Mouse (Mus musculus): Measurements from ENCODE around the gene Rps27. TPM values are rescaled to one million over a fixed set of nuclear protein-coding genes. Genes with fewer than 3 reads are reported as not detected.
A peak's percentile ranks its signal among the peaks of the same experiment; 100 is the strongest.

The Rps27 gene
- polyA plus RNA-seq, 2 experiments: 948 to 1,357 TPM

DNA sequence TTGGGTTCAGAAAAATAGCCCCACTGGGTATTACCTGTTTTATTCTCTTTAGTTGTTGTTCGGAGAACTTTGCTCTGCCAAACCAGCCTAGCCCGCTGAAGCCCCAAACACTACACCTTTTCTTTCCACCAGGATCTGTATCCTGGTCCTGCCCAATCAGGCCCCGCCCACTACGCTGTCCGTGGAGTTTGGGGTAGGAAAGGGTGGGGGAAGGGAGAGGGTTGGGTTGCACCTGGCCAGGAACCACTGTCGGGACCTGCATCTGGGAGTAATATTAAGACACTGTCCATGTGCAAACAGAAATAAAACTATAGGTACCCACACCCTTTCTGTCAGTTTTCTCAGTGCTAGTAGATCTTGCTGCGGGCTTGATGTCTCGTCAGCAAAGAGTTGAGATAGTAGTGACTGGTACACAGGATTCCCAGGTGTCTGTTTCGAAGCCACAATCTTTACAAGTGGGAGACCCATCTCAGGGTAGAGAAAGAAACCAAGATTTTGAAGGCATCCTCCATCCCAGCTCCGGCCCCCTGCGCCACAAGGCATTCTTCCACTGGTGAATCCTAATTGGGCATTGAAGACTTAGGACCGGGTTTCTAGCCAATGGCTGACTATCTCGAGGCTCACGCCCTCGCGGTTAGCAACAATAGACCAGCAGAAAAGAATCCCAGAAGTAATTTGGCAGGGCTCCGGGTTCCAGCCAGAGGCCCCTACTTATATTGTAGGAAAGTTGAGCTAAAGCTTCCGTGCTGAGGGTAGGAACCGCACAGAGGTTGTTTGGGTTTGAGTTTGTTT is 29.7 kb upstream of the Rps27 start, which contains the start of gene Creb3l4:
TSS of gene Creb3l4 (minus strand) at position 529 of the 792 bp plus-strand sequence.
- Histone ChIP-seq H3K4me2 (ENCODE audit: low read depth) (peak within 1 kb of the TSS; percentile 59), H3K4me3 (ENCODE audit: insufficient read depth in 1 of 2, low read depth in 2 of 2, low read length in 2 of 2) (peak within 1 kb of the TSS; percentile 25 to 41; a peak in 3 of 4 replicates), H3K36me3 (replicated peaks; ENCODE audit: control insufficient read depth, insufficient read depth, low read depth) (no peaks in the 10 kb centered on the region), H3K27me3 (ENCODE audit: control insufficient read depth, insufficient read depth, low read length) (no peaks in the 10 kb centered on the region), H3K9ac (replicated peaks) (no peak within 1 kb of the TSS), H3K9me3 (ENCODE audit: control insufficient read depth, low read length) (no peaks in the 10 kb centered on the region), H3K4me1 (replicated peaks; ENCODE audit: control insufficient read depth in 2 of 2, insufficient read depth in 2 of 2, low read length in 1 of 2) (peaks cover 10 to 17% of the 10 kb centered on the region in 2 experiments), H3K27ac (no peak within 1 kb of the TSS)
- TF ChIP-seq EP300 (IDR thresholded peaks at IDR 0.05; ENCODE audit: low read depth): no peak
- no peak for TF ChIP-seq CTCF (IDR thresholded peaks at IDR 0.05; ENCODE audit: low read depth)
- ATAC-seq (ENCODE audit: insufficient read depth) (no peak), DNase-seq (ENCODE audit: low read depth in 3 of 3, low spot score in 3 of 3) (no peak)
- 21% methylated on average over 19 of the region's 19 CpGs for WGBS (ENCODE audit: insufficient replicate concordance)

DNA sequence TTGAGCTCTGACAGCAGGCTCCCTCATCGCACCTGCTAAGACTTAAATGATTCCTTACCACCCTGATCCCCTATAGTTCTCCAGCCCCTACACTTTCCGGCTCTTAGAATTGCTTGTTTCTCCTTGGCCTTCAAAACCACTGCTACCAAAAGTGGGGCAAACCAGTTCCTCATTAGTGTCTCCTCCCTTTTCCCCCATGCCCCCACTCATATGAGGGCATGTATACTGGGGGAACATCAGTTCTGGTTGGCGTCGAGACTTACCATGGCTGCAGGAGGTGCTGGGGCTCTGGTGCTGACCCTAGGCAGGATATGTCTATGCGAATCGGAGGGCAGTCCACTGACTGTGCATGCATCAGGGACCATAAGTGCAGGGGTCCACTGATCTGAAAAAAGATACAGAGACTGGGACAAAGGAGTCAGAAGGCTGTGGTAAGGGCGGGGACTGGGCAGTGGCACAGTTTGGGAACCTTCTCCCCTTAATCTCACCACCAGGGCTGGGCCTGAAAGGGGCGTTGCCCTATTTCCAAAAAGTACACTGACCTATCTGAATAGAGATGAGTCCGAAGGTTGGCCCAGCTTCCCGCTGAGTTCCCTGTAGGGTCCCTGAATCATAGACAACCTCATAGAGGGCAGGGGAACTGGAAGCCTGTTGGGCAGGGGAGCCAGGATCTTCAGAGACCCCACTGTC is 28.4 kb upstream of the Rps27 start:
- H3K4me3 ChIP-seq (ENCODE audit: insufficient read depth in 1 of 2, low read depth in 2 of 2, low read length in 2 of 2): no peak overlapping the region
- no peak overlapping the region for H3K9ac ChIP-seq (replicated peaks)
- ATAC-seq (ENCODE audit: insufficient read depth) (peak; percentile 29; the same call in 1 of the 2 replicates), DNase-seq (ENCODE audit: low read depth in 3 of 3, low spot score in 3 of 3) (no peak)
- peaks cover 6 to 13% of the 10 kb centered on the region in 2 experiments for H3K4me1 ChIP-seq (replicated peaks; ENCODE audit: control insufficient read depth in 2 of 2, insufficient read depth in 2 of 2, low read length in 1 of 2)
- no peaks in the 10 kb centered on the region for H3K36me3 ChIP-seq (replicated peaks; ENCODE audit: control insufficient read depth, insufficient read depth, low read depth)
- 55% methylated on average over 10 of the region's 10 CpGs for WGBS (ENCODE audit: insufficient replicate concordance)
- H3K27ac ChIP-seq: no peak overlapping the region
- no peaks in the 10 kb centered on the region for H3K27me3 ChIP-seq (ENCODE audit: control insufficient read depth, insufficient read depth, low read length)
- TF ChIP-seq EP300 (IDR thresholded peaks at IDR 0.05; ENCODE audit: low read depth): no peak
- no peak for TF ChIP-seq CTCF (IDR thresholded peaks at IDR 0.05; ENCODE audit: low read depth)
- H3K4me2 ChIP-seq (ENCODE audit: low read depth): no peak overlapping the region
- H3K9me3 ChIP-seq (ENCODE audit: control insufficient read depth, low read length): no peaks in the 10 kb centered on the region

DNA sequence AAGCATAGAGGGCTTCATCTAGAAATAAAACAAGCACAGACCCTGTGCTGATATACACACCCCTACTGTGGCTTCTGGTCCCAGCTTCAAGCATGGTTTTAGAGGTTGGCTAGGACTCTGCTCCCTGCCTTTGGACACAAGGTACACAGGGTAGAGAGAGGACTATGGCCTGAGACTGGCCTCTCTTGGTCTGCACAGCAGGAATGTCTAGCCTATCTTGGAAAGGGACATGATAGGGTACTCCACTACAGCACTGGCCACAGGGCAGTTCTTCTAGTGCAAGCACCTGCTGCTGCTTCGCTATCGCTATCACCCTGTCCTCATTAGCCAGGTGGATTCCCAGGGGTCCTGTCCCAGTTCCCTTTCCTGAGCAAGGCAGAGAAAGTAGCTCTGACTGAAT is 27.8 kb upstream of the Rps27 start:
- DNase-seq (ENCODE audit: low read depth in 3 of 3, low spot score in 3 of 3): no peak

DNA sequence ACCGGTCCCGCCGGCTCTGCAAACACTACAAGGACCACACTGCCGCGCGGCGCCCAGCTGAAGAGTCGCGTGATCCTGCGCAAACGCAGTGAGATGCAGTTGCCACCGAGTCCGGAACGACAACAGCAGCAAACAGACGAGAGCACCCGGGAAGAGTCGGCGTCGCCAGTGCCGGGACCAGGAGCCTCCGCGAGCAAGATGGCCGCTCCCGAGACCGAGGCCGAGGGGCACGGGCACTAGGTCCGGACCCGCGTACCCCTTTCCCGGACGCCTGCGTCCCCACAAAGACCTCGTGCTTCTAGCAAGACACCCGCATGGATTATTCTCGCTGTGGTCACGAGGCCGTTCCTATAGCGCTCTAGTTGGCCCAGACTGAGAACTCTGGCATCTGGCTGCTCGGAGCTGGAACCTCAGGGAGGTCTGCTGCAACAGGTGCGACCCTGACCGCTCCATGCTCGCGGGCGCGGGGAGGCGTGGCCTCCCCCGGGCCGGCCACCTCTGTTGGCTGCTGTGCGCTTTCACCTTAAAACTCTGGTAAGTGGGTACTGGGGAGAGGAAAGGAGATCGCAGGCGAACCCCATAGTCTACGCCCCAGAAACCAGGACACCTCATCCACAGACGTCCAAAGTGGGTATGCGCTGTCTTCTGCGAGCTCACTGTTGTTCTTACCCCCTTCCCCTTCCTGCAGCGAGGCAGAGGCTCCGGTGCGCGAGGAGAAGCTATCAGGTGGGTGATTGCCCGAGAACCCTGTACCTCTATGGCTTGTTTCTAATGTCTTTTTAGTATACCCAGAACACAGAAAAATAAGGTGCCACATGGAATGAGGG is 18.3 kb upstream of the Rps27 start, which contains the start of gene Jtb:
TSS of gene Jtb (plus strand) at position 91 of the 827 bp plus-strand sequence.
- peak within 1 kb of the TSS; percentile 72 to 85 for H3K4me3 ChIP-seq (ENCODE audit: insufficient read depth in 1 of 2, low read depth in 2 of 2, low read length in 2 of 2)
- H3K27me3 ChIP-seq (ENCODE audit: control insufficient read depth, insufficient read depth, low read length): no peaks in the 10 kb centered on the region
- peak within 1 kb of the TSS; percentile 67 for H3K4me2 ChIP-seq (ENCODE audit: low read depth)
- ATAC-seq (ENCODE audit: insufficient read depth) (peak; percentile 95), DNase-seq (ENCODE audit: low read depth in 3 of 3, low spot score in 3 of 3) (peak; percentile 77 to 81 (median 78))
- H3K9ac ChIP-seq (replicated peaks): peak within 1 kb of the TSS; percentile 74
- H3K36me3 ChIP-seq (replicated peaks; ENCODE audit: control insufficient read depth, insufficient read depth, low read depth): peaks cover 9% of the 10 kb centered on the region
- H3K9me3 ChIP-seq (ENCODE audit: control insufficient read depth, low read length): no peaks in the 10 kb centered on the region; the same call in 1 of the 2 replicates
- H3K27ac ChIP-seq: peak within 1 kb of the TSS; percentile 22
- no peak for TF ChIP-seq CTCF (IDR thresholded peaks at IDR 0.05; ENCODE audit: low read depth)
- TF ChIP-seq EP300 (IDR thresholded peaks at IDR 0.05; ENCODE audit: low read depth): no peak
- H3K4me1 ChIP-seq (replicated peaks; ENCODE audit: control insufficient read depth in 2 of 2, insufficient read depth in 2 of 2, low read length in 1 of 2): peaks cover 0 to 11% of the 10 kb centered on the region in 2 experiments; a peak in 3 of 4 replicates
- under 1% methylated on average over 61 of the region's 61 CpGs for WGBS (ENCODE audit: insufficient replicate concordance)

More for the DNA sequence above, 27.8 kb upstream of the Rps27 start:
- no peak overlapping the region for H3K9ac ChIP-seq (replicated peaks)
- 95% methylated on average over 2 of the region's 2 CpGs for WGBS (ENCODE audit: insufficient replicate concordance)
- no peaks in the 10 kb centered on the region for H3K27me3 ChIP-seq (ENCODE audit: control insufficient read depth, insufficient read depth, low read length)
- H3K4me2 ChIP-seq (ENCODE audit: low read depth): no peak overlapping the region
- H3K36me3 ChIP-seq (replicated peaks; ENCODE audit: control insufficient read depth, insufficient read depth, low read depth): no peaks in the 10 kb centered on the region
- no peaks in the 10 kb centered on the region for H3K9me3 ChIP-seq (ENCODE audit: control insufficient read depth, low read length)
- ATAC-seq (ENCODE audit: insufficient read depth): no peak
- H3K4me1 ChIP-seq (replicated peaks; ENCODE audit: control insufficient read depth in 2 of 2, insufficient read depth in 2 of 2, low read length in 1 of 2): peaks cover 6 to 13% of the 10 kb centered on the region in 2 experiments
- no peak for TF ChIP-seq CTCF (IDR thresholded peaks at IDR 0.05; ENCODE audit: low read depth)
- no peak for TF ChIP-seq EP300 (IDR thresholded peaks at IDR 0.05; ENCODE audit: low read depth)
- no peak overlapping the region for H3K4me3 ChIP-seq (ENCODE audit: insufficient read depth in 1 of 2, low read depth in 2 of 2, low read length in 2 of 2)
- no peak overlapping the region for H3K27ac ChIP-seq
